In the genomic region with DNA sequence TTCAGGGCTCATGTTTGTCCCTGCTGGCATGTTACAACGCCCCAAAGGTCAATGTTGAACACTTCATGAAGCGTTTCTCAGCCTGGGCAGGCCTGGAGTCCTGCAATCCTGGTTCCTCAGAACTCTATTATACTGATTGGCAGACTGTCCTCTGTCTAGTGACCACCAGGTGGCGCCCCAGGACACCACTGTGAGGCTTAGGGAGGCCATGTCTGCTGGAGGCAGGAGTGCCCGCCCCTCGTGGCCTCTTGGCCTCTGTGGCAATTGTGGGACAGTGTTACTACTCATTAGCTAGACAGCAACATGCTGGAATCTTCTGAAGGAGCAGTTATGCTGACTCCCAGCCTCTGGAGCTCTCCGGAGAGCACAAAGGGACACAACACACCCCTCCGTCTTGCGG, we compare ENCODE assay signal across 8 mouse cellular contexts.
DNase-seq lines count a peak whose midpoint lies in the region; ATAC-seq and TF ChIP-seq lines count a peak whose summit lies in the region.

No protein-coding gene starts in this region.

- H3K36me3 ChIP-seq in MEL (ENCODE audit: control insufficient read depth in 1 of 2, insufficient read depth in 2 of 2, low read length in 2 of 2) = no peaks in the 10 kb centered on the region
- no peaks in the 10 kb centered on the region for H3K36me3 ChIP-seq in forebrain, embryonic 16.5 days (ENCODE audit: control insufficient read depth, insufficient read depth)
- H3K36me3 ChIP-seq in hindbrain, embryonic 11.5 days (ENCODE audit: control insufficient read depth, insufficient read depth, low read length) = no peaks in the 10 kb centered on the region

- no peak overlapping the region for H3K4me2 ChIP-seq in forebrain, embryonic 16.5 days (ENCODE audit: low read length)
- no peak overlapping the region for H3K4me2 ChIP-seq in hindbrain, embryonic 11.5 days (replicated peaks; ENCODE audit: low read depth, low read length)

- TF ChIP-seq POLR2A in MEL (IDR thresholded peaks at IDR 0.05; ENCODE audit: control insufficient read depth in 1 of 2, insufficient read depth in 1 of 2, low read depth in 1 of 2, low read length in 2 of 2, poor library complexity in 1 of 2) = no peak

- no peak overlapping the region for H3K27ac ChIP-seq in MEL (ENCODE audit: control insufficient read depth, low read depth, low read length)
- no peak overlapping the region for H3K27ac ChIP-seq in forebrain, embryonic 16.5 days (ENCODE audit: low read length)
- H3K27ac ChIP-seq in hindbrain, embryonic 11.5 days (ENCODE audit: low read depth, low read length) = no peak overlapping the region

- peak; percentile 71 for DNase-seq in MEL (ENCODE audit: low read depth, low spot score)
- DNase-seq in cerebellum, adult 18-20 months = peak; percentile 76 to 87
- DNase-seq in hindbrain, embryonic 11.5 days (ENCODE audit: low spot score) = peak; percentile 95
- DNase-seq in layer of hippocampus, postnatal 10 days (ENCODE audit: low spot score in 2 of 2) = peak; percentile 91 to 93
- DNase-seq in lung, postnatal 14 days = peak; percentile 90
- peak; percentile 92 for DNase-seq in retina, postnatal 1 day
- peak; percentile 91 for DNase-seq in thymus, postnatal 4 days

- no peaks in the 10 kb centered on the region for H3K9me3 ChIP-seq in MEL (replicated peaks; ENCODE audit: insufficient read depth, low read length)
- H3K9me3 ChIP-seq in forebrain, embryonic 16.5 days (ENCODE audit: control insufficient read depth, low read length) = no peaks in the 10 kb centered on the region
- H3K9me3 ChIP-seq in hindbrain, embryonic 11.5 days (ENCODE audit: control insufficient read depth, low read length) = no peaks in the 10 kb centered on the region

- no peaks in the 10 kb centered on the region for H3K27me3 ChIP-seq in MEL (ENCODE audit: control insufficient read depth in 1 of 2, insufficient read depth in 2 of 2, low read length in 2 of 2)
- H3K27me3 ChIP-seq in forebrain, embryonic 16.5 days (replicated peaks; ENCODE audit: control insufficient read depth, insufficient read depth, low read length) = no peaks in the 10 kb centered on the region
- no peaks in the 10 kb centered on the region for H3K27me3 ChIP-seq in hindbrain, embryonic 11.5 days (ENCODE audit: control insufficient read depth, insufficient read depth, low read length)

- ATAC-seq in forebrain, embryonic 16.5 days = peak; percentile 68; the same call in 1 of the 2 replicates
- peak; percentile 54 for ATAC-seq in hindbrain, embryonic 11.5 days (ENCODE audit: low FRiP score)

- H3K79me2 ChIP-seq in MEL (ENCODE audit: control insufficient read depth, insufficient read depth, low read length, poor library complexity) = no peaks in the 10 kb centered on the region

- TF ChIP-seq EP300 in MEL (IDR thresholded peaks at IDR 0.05; ENCODE audit: low read depth in 1 of 2, low read length in 2 of 2) = no peak

- TF ChIP-seq CTCF in MEL (IDR thresholded peaks at IDR 0.05 in 2 of 3, conservative IDR thresholded peaks at IDR 0.05 in 1 of 3; ENCODE audit: control insufficient read depth in 1 of 3, insufficient read depth in 1 of 3, low read depth in 2 of 3, low read length in 3 of 3, poor library complexity in 1 of 3, severe bottlenecking in 1 of 3) = peak; percentile 73 to 92 (median 90)

- WGBS in forebrain, embryonic 16.5 days = 31% methylated on average over 8 of the region's 8 CpGs
- WGBS in hindbrain, embryonic 11.5 days = 32% methylated on average over 8 of the region's 8 CpGs

- no peak overlapping the region for H3K4me3 ChIP-seq in MEL (ENCODE audit: control insufficient read depth in 1 of 2, insufficient read depth in 1 of 2, low read depth in 2 of 2, low read length in 2 of 2)
- no peak overlapping the region for H3K4me3 ChIP-seq in forebrain, embryonic 16.5 days (replicated peaks; ENCODE audit: low read length)
- no peak overlapping the region for H3K4me3 ChIP-seq in hindbrain, embryonic 11.5 days (ENCODE audit: low read depth, low read length)

- no peaks in the 10 kb centered on the region for H3K4me1 ChIP-seq in MEL (ENCODE audit: control insufficient read depth in 1 of 2, insufficient read depth in 2 of 2, low read length in 2 of 2)
- 0 out of 2 replicates have a peak, but pooled peaks cover 4% of the 10 kb centered on the region for H3K4me1 ChIP-seq in forebrain, embryonic 16.5 days (replicated peaks; ENCODE audit: control insufficient read depth, insufficient read depth, low read length)
- H3K4me1 ChIP-seq in hindbrain, embryonic 11.5 days (replicated peaks; ENCODE audit: control insufficient read depth, insufficient read depth, low read length) = no peaks in the 10 kb centered on the region

- peak; percentile 87 for TF ChIP-seq RAD21 in MEL (IDR thresholded peaks at IDR 0.05; ENCODE audit: low read depth, low read length)

- H3K9ac ChIP-seq in MEL (ENCODE audit: control insufficient read depth, low read depth, low read length, poor library complexity, severe bottlenecking) = no peak overlapping the region
- H3K9ac ChIP-seq in forebrain, embryonic 16.5 days (replicated peaks; ENCODE audit: low read depth, low read length) = no peak overlapping the region
- no peak overlapping the region for H3K9ac ChIP-seq in hindbrain, embryonic 11.5 days (ENCODE audit: low read depth, low read length)

TF ChIP-seq in MEL, 35 proteins besides CTCF, POLR2A, EP300 and RAD21:
- TF ChIP-seq ZC3H11A (IDR thresholded peaks at IDR 0.05; ENCODE audit: low read depth, low read length) = peak; percentile 76
- TF ChIP-seq NRF1 (IDR thresholded peaks at IDR 0.05; ENCODE audit: insufficient read depth, low read depth, low read length, poor library complexity, severe bottlenecking) = no peak
- TF ChIP-seq SMC3 (IDR thresholded peaks at IDR 0.05; ENCODE audit: low read depth, low read length) = peak; percentile 87
